Mouse (Mus musculus): ENCODE measurements around the gene Kcnk4.

The Kcnk4 gene

DNA sequence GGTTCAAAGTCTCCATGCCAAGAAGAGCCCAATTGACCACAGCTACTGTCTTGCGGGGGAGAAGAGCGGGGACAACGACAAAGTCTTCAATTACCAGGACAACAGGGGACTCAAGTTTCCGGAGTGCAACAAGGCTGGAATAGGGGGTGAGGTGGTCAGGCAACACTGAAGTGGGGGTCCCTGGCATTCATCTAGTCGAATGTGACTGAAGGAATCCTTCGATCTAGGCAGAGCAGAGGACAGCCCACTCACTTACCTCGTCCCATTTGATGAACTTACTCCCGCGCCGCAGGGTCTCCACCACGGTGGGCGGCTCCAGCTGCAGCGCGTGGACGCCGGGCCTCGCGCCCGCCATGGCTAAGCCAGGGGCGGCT is 35.0 kb upstream of the Kcnk4 start:
- no peak for ATAC-seq (ENCODE audit: insufficient number of reproducible peaks, low FRiP score, low TSS enrichment)

DNA sequence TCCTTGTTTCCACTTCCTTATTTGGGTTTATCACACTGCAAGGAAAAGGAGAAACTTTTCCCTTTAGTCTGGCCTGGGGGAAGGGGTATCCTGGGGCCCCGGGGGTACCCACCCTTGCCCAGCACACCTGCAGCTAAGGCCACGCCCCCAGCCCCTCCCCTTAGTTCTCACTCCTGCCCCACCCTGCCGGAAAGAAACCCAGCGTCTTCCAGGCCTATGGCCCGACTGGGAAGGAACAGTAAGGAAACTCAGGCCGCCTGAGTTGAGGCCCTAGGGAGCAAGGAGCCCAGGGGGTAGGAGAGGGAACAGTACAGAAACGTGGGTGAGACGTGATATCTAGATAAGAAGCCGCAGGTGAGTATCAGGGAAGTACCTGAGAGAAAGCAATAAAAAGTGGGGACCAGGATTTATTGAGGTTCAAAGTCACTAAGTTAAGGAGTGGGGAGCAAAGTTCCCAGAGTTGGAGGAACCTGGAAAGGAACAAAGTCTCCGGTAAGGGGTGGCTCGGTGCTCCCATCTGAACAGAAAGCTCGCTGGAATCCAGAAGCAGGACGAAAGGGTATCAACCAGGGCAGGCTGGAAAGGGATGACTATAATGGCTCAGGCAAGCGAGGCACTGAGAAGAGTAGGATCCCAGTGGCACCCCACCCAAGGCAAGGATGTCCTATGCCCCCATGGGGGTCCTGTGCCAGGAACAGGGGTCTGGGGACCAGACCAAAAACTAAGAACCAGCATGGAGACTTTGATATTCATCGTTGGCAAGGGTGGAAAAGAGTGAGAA is 34.4 kb upstream of the Kcnk4 start:
- no peak for ATAC-seq (ENCODE audit: insufficient number of reproducible peaks, low FRiP score, low TSS enrichment)

DNA sequence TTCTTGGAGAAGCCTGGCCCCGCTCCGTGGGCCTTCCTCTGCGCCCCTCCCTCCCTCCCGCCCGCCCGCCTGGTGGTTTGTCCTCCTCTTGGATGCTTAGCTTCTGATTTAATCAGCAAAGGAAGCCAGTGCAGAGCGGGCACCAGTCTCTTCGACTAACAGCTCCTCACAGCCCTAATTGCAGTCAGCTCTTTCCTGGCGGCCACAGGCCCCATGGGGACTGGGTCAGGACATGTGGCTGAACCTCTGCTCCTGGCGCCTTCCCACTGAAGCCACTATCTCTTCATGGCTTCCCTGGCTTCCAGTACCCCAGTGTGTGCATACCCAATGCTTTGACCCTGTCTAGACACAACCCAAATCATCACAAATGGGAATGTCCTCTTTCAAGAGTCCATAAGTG is 22.1 kb upstream of the Kcnk4 start:
- no peak for ATAC-seq (ENCODE audit: insufficient number of reproducible peaks, low FRiP score, low TSS enrichment)

DNA sequence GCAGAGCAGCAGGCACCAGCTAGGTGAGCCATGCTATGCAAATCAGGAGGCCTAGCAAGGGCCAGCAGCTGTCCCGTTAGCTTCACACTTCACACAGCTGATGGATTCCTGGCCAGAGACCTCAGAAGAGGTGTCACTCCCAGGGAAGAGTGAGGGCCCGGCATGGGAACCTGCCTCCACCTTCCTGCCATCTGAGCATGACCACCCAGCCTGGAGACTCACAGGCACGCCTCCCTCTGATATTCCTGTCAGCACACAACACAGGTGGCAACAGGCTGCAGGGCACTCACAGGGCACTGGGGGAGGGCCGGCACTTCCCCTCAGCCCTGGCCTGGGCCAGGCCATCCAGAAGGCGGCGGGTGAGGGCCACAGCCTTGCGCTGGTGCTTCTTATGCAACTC is 21.1 kb upstream of the Kcnk4 start:
- no peak for ATAC-seq (ENCODE audit: insufficient number of reproducible peaks, low FRiP score, low TSS enrichment)

DNA sequence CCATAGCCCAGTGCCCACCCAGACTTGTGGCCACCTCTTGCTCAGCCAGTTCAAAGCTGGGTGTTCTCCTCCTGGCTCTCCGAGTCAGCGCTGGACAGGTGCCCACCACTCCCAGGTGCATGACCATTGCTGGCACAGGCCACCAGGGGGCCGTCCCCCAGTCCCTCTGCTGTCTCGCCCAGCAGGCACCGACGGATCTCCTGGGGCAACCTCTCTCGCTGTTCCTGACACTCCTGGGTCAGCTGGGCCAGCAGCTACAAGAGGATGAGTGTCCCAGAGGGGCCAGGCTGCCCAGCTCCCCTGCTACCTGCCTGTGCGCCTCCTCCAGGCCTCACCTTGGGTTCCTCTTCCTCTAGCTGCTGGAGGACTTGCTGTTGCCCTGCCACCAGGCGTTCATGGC is 19.7 kb upstream of the Kcnk4 start:
- ATAC-seq (ENCODE audit: insufficient number of reproducible peaks, low FRiP score, low TSS enrichment): no peak

DNA sequence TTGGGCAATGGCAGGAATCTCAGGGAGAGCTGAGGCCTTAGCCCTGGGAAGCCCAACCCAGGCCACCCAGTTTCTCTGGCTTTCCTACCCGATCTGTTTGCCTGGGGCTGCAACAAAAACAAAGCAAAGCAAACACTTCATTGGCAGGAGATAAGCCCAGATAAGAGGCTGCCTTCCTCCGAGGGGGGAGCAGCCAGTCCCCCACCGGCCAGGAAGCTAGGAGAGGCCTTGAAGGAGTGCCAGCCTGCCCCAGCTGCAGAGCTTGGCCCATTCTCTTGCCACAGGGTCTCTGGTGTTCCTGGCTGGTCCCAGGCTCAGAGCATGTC is 18.4 kb upstream of the Kcnk4 start:
- no peak for ATAC-seq (ENCODE audit: insufficient number of reproducible peaks, low FRiP score, low TSS enrichment)

DNA sequence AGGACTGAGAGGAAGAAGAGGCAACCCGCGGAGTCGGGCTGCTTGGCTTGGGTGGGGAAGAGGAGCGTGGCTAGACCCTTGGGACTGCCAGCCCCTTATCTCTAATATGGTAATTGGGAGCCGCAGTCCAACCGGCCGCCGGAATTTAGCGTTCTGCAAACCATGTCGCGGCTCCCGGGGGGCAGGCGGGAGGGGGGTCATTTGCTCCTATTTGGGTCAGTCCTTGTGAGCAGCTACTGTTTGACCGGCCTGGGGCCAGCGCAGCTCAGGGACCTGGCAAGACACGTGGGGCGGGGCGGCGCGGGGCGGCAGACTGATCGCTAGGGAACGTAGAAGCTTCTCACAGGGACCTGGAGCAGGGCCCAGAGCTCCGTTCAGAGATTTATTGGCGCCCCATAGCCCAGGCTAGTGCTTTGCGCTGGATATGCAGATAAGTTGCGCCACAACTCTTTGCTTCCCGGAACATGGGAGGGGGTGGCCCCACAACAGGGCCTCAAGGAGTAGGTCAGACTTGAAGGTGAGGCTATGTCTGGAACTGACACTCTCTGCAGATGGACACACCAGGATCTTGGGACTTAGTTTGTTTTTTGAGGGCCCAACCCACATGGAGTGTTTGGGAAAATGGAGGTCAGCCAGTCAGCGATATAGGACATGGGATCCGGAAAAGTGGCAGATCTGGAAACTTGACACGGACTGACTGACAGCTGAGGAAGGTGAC is 17.8 kb upstream of the Kcnk4 start:
- ATAC-seq (ENCODE audit: insufficient number of reproducible peaks, low FRiP score, low TSS enrichment): 0 out of 2 replicates have a peak, but pooled peaks have one; percentile 19

DNA sequence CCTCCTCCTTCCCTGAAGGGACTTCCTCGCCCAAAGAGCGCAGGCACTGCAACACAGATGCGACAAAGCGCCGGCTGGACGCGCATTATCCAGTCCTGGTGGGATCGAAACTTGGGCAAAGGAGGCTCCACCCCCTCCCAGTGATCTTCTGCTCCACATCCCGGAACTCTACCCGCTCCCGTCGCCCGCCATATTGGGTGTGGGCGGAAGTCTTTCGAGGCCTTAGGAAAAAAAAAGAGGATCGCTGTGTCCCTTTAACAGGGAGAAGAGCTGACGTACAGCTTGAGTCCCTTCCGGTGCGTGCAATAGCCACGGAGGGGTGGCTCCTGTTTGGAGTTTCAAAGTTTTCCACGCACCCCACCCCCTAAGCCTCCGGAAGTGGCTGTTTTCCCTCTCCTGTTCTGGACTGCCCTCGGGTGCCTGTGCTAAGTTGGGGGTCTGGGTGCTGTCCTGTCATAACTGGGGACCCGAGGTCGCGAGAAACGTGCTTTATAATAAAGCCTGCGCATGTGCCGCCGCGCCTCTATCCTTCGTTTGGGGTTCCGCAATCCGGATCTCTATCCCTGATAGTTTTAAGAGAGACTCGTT is 17.2 kb upstream of the Kcnk4 start:
- peak; percentile 77 for ATAC-seq (ENCODE audit: insufficient number of reproducible peaks, low FRiP score, low TSS enrichment)

DNA sequence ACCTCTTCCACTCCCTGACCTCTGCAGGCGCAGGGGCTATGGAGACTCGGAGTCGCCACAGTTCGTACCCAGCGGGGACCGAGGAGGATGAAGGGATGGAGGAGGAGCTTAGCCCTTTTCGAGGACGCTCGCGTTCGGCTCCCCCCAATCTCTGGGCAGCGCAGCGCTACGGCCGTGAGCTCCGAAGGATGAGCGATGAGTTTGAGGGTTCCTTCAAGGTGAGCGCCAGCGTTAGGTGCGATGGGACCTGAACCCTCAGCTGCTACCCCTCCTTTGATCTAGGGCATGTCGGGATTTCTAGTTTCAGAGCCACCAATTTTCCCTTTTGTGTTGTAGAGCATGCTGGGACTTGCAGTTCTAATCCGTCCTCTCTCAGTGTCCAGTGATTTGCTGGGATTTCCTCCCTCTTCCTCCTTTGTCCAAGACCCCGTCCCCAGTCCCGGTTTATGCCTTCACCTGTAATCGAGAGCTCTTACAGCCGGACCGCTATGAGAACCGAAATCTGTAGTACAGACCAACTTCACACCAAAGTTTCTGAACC is 16.4 kb upstream of the Kcnk4 start:
- peak; percentile 16; the same call in 1 of the 2 replicates for ATAC-seq (ENCODE audit: insufficient number of reproducible peaks, low FRiP score, low TSS enrichment)

DNA sequence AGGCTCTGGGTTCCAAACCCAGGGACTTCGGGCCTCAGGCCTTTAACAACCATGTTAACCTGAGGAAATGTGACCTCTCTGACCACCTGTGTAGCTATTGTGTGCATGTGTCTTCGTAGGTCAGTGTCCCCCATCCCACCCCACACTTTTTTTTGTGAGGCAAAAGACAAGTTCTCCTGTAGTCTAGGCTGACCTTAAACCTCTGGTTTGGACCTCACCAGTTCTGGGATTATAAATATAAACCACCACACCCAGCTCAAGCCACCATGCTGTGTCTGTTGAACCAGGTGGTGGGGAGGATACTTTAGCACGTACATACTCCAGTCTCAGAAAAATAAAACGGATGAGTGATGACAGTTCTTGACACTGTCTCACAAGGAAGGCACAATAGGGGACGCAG is 15.6 kb upstream of the Kcnk4 start:
- no peak for ATAC-seq (ENCODE audit: insufficient number of reproducible peaks, low FRiP score, low TSS enrichment)

DNA sequence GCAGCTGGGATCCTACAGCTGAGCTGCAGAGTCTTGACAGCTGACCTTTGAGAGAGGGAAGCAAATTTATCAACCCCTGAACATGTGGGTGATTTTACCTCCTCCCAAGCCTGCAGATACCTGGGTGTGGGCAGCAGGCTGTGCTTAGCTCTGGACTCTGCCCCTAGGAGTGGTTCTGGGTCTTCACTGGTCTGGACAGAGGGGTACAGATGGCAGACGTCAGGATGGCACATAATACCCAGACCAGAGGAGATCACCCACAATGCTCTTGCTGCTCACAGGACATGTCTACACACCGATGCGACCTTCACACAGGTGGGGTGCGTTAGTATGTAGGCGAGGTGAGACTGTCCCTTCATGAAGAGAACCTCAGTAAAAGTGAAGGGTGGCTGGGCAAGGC is 15.2 kb upstream of the Kcnk4 start:
- ATAC-seq (ENCODE audit: insufficient number of reproducible peaks, low FRiP score, low TSS enrichment): no peak

DNA sequence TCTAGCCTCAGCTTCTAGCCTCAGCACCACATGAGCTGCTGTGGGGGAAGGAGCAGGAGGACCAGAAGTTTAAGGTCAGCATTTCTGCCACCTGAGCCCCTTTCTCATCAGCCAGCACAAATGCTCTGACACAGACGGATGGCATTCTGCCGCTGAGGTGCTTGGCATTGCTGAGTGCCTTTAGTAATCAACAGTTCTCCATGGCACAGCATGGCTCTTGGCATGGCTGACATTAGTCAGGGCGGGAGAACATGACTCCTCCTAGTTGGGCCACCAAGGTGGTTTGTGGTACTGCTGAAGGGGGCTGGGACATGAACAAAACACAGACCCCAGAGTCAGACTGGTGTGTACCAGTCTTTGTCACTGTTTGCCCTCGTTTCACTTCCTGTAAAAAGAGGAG is 13.9 kb upstream of the Kcnk4 start:
- no peak for ATAC-seq (ENCODE audit: insufficient number of reproducible peaks, low FRiP score, low TSS enrichment)

DNA sequence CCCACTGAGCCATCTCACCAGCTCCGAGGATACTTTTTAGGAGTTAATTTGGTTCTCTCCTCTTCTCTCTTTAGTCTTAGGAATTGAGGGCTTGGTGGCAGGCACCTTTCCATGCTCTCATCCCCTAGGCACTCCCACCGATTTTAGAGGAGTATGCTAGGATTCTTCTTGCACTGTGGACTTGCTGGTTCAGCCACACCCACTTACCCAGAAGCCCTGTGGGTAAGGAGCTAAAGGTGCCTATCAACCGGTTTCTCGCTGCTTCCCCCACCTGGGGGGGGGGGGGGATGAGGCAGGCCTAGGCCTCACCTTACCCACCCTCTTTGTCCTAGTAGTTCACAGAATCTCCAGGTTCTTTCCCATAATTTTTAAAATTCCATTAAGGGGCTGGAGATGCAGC is 13.4 kb upstream of the Kcnk4 start:
- no peak for ATAC-seq (ENCODE audit: insufficient number of reproducible peaks, low FRiP score, low TSS enrichment)

DNA sequence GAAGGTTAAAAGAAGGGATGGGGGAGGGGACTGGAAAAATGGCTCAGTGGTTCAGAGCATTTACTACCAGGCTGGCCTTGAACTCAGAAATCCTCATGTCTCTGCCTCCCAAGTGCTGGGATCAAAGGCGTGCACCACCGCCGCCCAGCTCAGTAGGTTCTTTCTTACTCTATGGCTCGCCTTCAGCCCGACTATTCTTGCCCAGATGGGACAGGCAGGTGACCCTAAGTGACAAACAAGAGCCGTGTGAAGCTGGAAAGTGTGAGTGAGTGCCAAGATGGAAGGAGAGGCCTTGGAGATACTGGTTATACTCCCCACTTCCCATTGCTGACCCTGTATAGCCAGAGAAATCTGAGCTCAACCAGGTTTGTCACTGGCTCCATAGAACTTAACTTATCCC is 9.4 kb upstream of the Kcnk4 start:
- no peak for ATAC-seq (ENCODE audit: insufficient number of reproducible peaks, low FRiP score, low TSS enrichment)

DNA sequence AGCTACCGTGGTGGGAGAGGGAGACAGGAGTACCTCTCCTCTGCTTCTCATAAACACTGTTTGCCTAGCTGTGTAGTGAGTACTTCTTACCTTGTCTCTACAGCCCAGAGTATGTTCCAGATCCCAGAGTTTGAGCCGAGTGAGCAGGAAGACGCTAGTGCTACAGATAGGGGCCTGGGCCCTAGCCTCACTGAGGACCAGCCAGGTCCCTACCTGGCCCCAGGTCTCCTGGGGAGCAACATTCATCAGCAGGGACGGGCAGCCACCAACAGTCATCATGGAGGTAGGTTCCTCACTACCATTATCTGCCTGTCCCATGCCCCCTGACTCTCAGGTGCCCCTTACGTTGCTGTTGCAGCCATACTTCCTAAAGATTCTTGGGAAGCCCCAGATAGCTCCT is 8.4 kb upstream of the Kcnk4 start:
- no peak for ATAC-seq (ENCODE audit: insufficient number of reproducible peaks, low FRiP score, low TSS enrichment)

DNA sequence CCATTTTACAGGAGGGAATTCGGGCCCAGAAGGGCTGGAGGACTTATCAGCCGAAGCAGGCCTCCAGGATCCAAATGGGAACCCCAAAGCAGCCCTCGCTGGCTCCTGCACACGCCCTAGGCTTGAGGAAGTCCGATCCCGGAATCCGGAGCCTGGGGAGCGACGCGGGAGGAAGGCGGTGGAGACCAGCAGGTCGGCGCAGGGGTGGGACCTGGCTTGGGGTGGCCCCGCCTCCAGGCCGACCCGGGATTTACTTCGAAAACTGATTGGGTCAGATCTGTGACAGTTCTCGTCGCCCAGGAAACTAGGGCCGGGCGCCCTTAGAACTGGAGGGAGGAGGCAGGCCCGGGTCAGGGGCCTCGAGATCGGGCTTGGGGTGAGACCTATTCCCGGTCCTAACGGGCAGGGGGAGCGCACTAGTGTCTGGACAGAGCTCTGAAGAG is 8.0 kb upstream of the Kcnk4 start, which contains the start of gene Gpr137:
Gene Gpr137 (minus strand): TSS at position 232 of the 443 bp plus-strand sequence.
- peak; percentile 73 for ATAC-seq (ENCODE audit: insufficient number of reproducible peaks, low FRiP score, low TSS enrichment)

DNA sequence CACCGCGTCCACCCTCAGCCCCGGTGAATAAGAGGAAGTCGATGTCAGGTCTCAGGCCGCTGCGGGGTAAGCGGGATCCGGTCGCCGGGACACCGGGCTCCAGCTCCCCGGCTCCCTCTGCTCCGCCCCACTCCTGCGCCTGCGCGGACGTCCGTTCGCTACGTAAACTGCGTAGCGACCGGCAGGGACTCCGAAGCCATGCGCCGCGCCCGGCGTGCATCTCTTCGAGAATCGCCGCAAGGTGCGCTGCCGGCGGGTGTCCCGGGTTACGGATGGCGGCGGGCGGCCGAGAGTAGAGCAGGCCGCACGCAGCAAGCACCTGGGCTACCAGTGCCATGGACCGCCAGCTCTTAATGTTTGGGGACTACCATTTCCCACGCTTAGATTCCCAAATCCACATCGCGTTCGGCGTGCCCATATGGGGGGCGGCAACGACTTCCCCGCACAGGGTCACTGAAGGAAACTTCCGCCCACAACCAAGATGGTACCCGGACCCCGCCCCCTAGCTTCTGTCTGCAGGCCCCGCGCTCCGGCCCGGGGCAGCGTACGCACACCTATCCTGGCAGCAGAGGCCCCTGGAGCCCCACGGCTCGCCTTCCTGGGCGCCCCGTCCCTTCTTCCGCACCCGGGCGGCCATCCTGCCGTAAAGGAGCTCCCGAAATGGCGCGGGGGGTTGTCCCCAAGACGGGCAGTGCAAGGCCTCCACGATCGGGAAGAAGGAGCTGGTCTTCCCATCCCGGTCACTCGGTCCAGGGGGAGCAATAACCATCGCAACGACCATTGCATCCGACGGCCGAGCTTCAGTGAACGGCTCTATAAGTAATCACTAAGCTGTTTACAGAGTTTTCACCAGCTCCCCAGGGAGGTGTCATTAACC is 7.3 kb upstream of the Kcnk4 start, which contains the start of gene Bad:
Gene Bad (plus strand): TSS at position 490 of the 877 bp plus-strand sequence.
- peak; percentile 70 for ATAC-seq (ENCODE audit: insufficient number of reproducible peaks, low FRiP score, low TSS enrichment)

DNA sequence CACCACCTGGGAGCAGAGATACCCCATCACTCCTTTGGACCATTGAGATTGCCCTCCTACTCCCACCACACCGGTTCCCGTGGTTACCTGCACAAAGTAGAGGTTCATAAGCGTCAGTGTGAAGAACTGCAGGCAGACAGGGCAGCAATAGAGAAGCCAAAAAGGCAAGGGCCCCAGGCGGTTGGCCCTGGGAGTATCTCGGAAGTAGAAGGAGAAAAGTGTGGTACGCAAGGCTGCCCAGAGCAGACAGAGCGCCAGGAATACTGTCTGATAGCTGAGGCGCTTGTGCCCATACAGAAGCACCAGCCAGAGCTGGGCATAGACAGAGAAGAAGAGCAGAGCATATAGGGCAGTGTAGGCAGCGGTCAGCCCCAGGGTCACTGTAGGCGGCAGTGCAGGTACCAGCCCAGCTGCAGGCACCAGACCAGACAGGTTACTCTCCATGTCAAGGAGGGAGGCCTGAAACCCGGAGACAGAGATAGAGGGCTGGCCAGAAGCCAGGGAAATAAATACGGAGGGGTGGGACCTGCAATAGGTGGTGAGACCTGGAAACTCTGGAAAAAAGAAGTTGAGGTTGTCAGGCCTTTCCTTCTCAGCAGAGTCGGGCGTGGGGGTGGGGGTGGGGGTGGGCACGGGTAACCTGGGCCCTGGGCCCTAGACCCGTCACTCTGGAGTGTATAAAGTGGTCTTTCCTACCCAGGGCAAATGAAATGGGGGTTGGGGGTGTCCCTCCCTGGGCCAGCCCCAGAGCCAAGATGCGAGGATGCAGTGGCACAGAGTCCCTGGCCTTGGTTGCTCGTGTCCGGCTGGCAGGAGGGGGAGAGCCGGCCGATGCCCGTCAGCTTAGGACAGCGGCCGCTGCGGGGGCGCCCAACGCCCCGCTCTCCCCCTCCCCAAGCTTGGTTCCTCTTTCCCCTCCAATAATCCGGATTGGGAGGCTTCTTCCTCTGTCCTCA is 6.4 kb upstream of the Kcnk4 start:
- 0 out of 2 replicates have a peak, but pooled peaks have one; percentile 8 for ATAC-seq (ENCODE audit: insufficient number of reproducible peaks, low FRiP score, low TSS enrichment)
